Mouse (Mus musculus) brain, embryonic 14.5 days (tissue): ENCODE data around the gene Csnk1d. TPM values are rescaled to one million over a fixed set of nuclear protein-coding genes. Genes with fewer than 3 reads are reported as not detected.
A peak's percentile ranks its signal among the peaks of the same experiment; 100 is the strongest.

Source experiments
- DNase-seq: peaks from one replicate; pipeline ENCODE4 v3.0.0-alpha.2; 2011; ENCODE audit warnings: low read depth
- CTCF ChIP-seq: fragments of 200-500 bp; IDR thresholded peaks from 2 replicates; pipeline ENCODE4 v1.5.1; 2012; ENCODE audit warnings: inconsistent platforms, mild to moderate bottlenecking, moderate library complexity, borderline replicate concordance; ENCODE audit not compliant: insufficient read depth, insufficient read length; ENCODE audit errors: extremely low read depth
- POLR2A ChIP-seq: fragments of 200-500 bp; IDR thresholded peaks from 2 replicates; pipeline ENCODE4 v1.6.1; 2012; ENCODE audit warnings: mild to moderate bottlenecking, inconsistent platforms, borderline replicate concordance; ENCODE audit not compliant: poor library complexity, insufficient read depth, insufficient read length, severe bottlenecking; ENCODE audit errors: extremely low read depth
- polyA plus RNA-seq: library from polyadenylated mRNA; depleted of rRNA; stranded (reverse); fragments of >200 nt; gene quantifications from 2 replicates; pipeline ENCODE4 v1.2.3, GENCODE M21; 2012; rRNA removed

The Csnk1d gene
- 187 and 202 TPM in 2 replicates for polyA plus RNA-seq

DNA sequence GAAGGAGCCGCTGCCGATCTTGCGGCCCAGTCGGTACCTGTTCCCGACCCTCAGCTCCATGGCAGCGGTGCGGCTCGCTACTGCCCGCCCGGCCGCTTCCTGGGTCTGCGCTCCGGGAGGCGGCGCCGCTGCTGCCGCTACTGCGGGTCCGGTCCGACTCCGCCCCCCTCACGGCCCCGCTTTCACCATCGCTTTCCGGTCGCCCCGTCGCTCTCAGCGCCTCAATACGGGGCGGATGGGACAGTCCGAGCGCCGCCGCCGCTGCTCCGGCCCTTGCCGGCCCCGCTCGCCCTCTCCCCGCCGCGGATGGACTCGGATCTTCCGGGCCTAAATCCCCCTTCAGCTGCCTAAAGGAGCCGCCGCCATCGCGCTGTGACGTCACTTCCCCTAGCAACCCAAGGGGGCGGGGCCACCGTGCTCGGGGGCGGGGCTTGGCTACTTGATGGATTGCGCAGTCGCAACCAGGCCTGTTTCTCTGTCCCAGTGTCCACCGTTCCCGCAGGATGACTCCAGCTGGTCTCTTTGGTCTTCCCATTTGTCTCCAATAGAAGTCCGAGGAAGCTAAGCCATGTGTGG is at the start of gene Csnk1d:
Csnk1d (minus strand) TSS at position 380 of the 576 bp plus-strand sequence.
- TF ChIP-seq POLR2A (peak; percentile 39), CTCF (no peak)
- DNase-seq = peak; percentile 98

DNA sequence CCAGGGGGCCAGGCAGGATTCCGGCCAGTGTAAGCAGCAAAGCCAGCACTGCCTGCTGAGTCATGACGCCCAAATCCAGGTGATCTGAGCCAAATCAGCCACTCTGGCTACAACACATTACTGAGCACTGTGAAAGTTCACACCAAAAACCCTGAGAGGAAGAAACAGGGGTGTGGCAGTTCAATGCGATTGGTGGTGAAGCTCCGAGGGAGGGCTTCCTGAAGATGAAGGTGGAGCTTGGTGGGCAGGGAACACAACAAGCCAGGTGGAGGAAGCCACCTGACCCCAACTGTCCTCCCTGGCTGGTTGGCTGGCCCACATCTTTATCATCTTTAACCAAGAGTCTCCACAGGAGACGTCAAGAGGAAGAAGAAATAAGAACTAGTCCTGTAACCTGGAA is 48.2 kb upstream of the Csnk1d start, which contains the start of gene Cd7:
Cd7 (minus strand) TSS at position 117 of the 400 bp plus-strand sequence.
- TF ChIP-seq POLR2A = no peak
- no peak for TF ChIP-seq CTCF
- no peak for DNase-seq

DNA sequence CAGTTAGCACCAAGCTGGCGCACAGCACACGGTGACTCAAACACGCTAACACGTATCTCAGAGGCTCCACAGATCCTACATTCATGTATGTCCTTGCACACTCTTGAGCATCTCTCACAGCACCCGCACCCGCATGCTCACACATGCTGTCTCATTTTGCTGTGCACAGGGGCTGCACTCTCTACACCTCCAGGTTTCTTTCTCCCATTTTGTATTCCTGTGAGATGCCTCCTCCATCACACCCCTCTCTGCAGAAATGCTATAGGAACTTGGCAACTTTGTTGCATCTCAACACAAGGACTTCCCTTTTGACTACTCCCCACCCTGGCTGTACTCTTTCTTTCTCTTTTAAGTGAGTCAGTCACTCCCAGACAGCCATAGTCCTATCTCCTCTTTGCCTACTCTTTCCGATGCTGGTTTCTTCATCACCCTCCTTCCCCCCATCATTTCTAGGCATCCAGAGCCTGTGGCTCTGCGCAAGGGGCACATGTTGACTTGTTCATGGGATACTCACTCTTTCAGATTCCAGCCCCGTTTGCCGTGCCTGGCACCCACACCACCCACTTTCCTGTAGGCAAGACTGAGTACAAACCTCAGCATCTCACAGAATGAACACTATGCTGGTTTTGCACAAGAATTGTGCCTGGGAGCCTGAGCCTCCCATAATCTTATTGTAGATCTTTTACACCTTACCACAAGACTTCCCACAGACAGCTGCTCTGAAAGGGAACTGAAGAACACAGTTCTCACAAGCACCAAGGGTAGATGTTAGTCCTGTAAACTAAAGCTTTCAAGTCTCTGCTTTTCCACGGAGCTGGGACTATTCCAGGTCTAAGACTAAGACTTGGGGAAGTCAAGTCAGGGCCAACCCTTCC is 47.5 kb upstream of the Csnk1d start:
- TF ChIP-seq CTCF = no peak
- TF ChIP-seq POLR2A = no peak

GRCm38 (mm10) chr11:121033118-121033517 is 42.0 kb upstream of the Csnk1d start:
- no peak for DNase-seq
- no peak for TF ChIP-seq CTCF
- no peak for TF ChIP-seq POLR2A

More for the DNA sequence above, 47.5 kb upstream of the Csnk1d start:
- no peak for DNase-seq

DNA sequence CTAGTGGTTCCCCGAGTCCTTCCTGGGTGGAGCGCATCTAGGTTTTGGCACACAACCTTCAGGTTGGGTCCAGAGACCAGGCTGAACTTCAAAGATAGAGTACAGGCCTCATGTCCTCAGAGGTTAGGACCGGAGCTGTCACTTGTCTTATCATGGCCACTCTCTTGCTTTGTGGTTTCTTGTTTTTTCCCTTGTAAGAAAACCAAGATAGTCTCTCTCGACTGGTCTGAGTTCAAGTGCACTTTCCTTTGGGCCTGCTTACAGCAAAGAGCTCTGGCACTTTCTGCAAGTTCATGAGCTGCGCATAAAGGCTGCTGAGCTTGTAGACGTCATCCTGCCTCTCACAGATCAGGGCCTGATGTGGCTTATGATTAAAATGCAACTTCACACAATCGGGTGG is 36.1 kb upstream of the Csnk1d start:
- no peak for DNase-seq
- TF ChIP-seq POLR2A (no peak), CTCF (no peak)

GRCm38 (mm10) chr11:121024163-121024562 is 33.0 kb upstream of the Csnk1d start:
- DNase-seq = no peak
- TF ChIP-seq POLR2A = no peak
- no peak for TF ChIP-seq CTCF

DNA sequence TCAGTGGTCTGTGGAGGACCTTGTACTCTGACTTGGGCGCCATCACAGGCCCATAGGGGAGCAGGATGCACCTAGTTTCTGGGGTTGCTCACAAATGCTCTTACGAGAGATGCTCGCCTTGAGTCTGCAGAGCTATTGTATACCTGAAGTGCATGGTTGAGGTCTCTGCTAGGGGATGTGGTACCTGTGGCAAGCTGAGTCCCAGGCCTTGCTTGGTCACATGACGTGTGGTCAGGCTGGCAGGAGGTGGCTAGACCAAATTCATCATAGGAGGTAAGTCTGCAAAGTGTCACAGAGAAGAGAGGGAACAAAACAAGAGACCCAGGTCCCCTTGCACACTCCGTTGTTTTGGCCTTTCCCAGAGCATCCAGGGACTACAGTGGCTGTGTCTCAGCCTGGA is 28.4 kb upstream of the Csnk1d start:
- no peak for DNase-seq
- TF ChIP-seq POLR2A (no peak), CTCF (no peak)

DNA sequence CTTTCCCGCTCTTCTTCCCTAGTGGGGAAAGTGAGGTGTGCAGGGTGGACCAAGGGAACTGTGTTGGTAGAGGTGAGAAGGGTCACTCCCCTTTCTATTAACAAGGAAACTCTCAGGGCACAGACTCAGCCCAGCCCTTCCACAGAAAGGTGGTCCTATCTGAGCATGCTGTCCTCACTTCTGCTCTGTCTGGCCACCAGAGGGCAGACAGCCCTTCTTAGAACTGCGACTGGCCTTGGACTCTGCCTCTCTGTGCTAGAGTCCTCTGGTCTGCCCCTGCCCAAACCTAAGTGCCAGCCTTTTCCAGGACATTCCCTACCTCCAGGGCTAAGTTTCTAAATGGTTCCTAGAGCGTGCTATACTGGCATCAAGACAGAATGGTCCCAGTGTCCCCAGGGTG is 26.6 kb upstream of the Csnk1d start:
- peak; percentile 73 for DNase-seq
- TF ChIP-seq POLR2A (no peak), CTCF (peak; percentile 90)

- no peak for DNase-seq
- no peak for TF ChIP-seq POLR2A
- TF ChIP-seq CTCF = no peak
These were observed 24.3 kb upstream of the Csnk1d start for GRCm38 (mm10) chr11:121015472-121015871.

- no peak for TF ChIP-seq POLR2A
- no peak for TF ChIP-seq CTCF
- peak; percentile 45 for DNase-seq
These were observed 23.8 kb upstream of the Csnk1d start for GRCm38 (mm10) chr11:121014896-121015300.

GRCm38 (mm10) chr11:121013656-121014055 is 22.5 kb upstream of the Csnk1d start:
- no peak for TF ChIP-seq POLR2A
- no peak for TF ChIP-seq CTCF
- peak; percentile 24 for DNase-seq

DNA sequence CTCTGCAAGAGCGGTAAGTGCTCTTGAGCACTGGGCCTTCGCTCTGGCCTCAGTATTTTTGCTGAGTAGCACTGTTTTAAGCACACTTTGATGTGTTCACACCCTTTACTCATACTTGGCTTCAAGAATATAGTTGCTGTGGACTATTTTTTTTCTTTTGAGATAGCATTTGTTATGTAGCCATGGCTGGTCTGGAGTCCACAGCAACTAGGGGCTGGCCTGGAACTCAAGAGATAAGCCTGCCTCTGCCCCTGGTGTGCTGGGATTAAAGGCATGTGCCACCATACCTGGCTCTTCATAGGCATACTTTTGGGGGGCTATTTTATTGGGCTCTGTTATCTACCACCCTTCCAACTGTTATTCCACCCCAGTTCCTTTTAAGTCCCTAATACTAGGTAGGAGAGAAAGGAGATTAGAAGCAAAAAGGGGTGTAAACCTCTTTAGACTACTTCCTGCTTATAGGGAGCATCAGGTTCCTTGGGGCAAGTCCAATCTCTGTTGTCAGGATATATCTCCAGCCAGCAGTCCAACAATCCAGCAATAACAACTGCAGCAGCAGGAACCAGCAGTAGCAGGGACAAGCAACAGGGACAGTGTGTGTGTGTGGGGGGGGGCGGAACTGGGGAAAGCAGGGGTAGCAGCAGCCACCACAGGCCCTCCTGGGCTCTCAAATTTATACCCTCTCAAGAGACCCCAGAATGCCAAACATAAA is 19.1 kb upstream of the Csnk1d start:
- no peak for DNase-seq
- TF ChIP-seq CTCF = no peak
- TF ChIP-seq POLR2A = no peak

DNA sequence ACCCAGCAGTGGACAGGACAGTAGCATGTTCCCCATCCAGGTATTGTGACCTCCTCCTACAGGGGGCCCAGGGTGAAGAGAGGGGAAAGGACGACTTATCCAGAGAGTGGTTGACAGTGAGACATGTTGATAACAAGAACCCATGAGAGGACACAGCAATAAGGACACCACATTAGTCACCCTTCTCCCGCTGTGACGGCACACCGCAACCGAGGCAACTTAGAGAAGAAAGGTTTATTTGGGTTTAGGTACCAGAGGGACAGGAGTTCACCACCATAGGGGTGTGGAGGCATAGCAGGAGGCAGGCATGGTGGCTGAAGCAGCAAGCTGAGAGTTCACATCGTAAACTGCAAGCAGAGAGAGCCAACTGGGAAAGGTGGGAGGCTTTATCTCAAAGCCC is 15.1 kb upstream of the Csnk1d start:
- no peak for DNase-seq
- no peak for TF ChIP-seq CTCF
- no peak for TF ChIP-seq POLR2A

DNA sequence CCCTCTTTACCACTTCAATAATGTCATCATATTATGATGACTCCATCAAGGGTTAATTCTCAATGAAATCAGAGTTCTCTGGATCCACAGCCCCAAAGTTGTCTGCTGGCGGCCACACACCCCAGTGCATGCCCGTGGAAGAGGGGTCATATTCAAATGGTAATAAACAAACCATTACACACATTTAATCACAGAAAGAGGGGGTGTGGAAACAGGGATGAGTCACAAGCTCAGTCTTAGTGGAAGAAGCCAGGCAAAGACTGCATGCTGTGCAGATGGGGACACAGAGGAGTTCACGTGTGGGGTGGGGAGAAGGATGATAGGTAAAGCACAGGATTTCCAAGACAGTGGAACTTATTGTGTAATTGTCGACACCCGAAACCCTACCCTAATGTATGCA is 13.2 kb upstream of the Csnk1d start:
- DNase-seq = no peak
- TF ChIP-seq POLR2A = no peak
- TF ChIP-seq CTCF = no peak

DNA sequence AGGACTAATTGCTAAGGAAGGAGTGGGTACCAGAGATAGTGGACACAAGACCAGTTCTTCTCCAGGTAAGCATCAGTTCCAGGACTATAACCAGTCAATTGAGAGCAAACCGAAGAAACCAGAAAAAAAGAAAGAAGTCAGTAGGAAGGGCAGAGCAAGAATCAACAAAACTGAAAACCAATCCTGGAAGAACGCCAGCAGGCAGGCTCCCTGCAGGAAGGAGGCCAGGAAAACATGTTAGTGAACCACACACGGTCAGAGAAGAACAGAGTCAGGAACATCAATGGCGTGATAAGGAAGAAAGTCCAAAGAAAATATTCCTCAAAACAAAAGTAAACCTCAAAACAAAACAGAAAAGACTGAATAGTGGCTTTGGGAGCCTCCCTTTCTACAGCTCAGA is 10.8 kb upstream of the Csnk1d start:
- TF ChIP-seq CTCF (no peak), POLR2A (no peak)
- DNase-seq = peak; percentile 37
